Mouse (Mus musculus): ENCODE measurements around the gene Clspn. TPM values are rescaled to one million over a fixed set of nuclear protein-coding genes. Genes with fewer than 3 reads are reported as not detected.

Clspn gene
- polyA plus RNA-seq, 1 experiment, result 5.7 TPM

GRCm38 (mm10) chr4:126545703-126546102 lies 11.0 kb upstream of the Clspn start:
- TF ChIP-seq GATA1 (IDR thresholded peaks at IDR 0.05; ENCODE audit: low read length), result no peak

DNA sequence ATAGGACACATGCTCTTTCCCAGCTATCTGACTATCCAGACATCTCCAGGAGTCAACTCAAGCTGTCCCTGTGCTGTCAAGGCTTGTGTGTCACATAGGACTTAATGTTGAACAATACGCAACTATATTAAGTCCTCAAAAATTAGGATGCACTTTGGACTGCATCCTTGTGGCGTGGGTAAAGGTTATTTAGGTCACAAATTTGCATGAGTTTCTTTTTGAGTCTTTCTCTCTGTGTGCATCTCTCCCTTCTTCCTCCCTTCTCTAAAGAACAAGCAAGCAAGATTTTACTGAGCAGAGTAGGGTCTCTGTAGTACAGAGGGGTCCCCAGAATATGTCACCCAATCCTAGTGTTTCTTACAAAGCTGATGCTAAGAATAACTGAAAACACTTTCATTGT lies 10.6 kb upstream of the Clspn start:
- TF ChIP-seq GATA1 (IDR thresholded peaks at IDR 0.05; ENCODE audit: low read length), result no peak

- no peak for TF ChIP-seq GATA1 (IDR thresholded peaks at IDR 0.05; ENCODE audit: low read length)
Observed at GRCm38 (mm10) chr4:126552136-126552535, 4.6 kb upstream of the Clspn start.

- TF ChIP-seq GATA1 (IDR thresholded peaks at IDR 0.05; ENCODE audit: low read length), result no peak
Observed at GRCm38 (mm10) chr4:126553105-126553504, 3.6 kb upstream of the Clspn start.

- no peak for TF ChIP-seq GATA1 (IDR thresholded peaks at IDR 0.05; ENCODE audit: low read length)
Observed at GRCm38 (mm10) chr4:126553685-126554084, 3.0 kb upstream of the Clspn start.

- TF ChIP-seq GATA1 (IDR thresholded peaks at IDR 0.05; ENCODE audit: low read length), result no peak
Observed at GRCm38 (mm10) chr4:126554462-126554861, 2.3 kb upstream of the Clspn start.

GRCm38 (mm10) chr4:126563798-126564197 lies 7.1 kb downstream of the Clspn start:
- no peak for TF ChIP-seq GATA1 (IDR thresholded peaks at IDR 0.05; ENCODE audit: low read length)

DNA sequence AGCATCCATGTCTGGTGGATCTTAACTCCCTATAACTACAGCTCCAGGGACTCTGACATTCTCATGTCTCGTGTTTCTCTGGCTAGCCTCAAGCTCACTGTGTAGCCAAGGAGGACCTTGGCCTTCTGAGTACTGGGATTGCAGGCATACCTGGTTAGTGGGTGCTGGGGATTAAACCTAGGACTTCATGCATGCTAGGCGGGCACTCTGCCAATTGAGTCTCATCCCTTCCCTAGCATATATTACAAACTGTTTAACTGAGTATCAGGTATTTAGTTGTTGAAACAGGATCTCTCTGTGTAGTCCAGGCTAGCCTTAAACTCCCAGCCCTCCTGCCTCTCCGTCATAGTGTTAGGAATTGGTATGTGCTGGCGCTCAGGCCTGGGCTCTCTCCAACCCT lies 10.5 kb downstream of the Clspn start:
- TF ChIP-seq GATA1 (IDR thresholded peaks at IDR 0.05; ENCODE audit: low read length), result no peak

DNA sequence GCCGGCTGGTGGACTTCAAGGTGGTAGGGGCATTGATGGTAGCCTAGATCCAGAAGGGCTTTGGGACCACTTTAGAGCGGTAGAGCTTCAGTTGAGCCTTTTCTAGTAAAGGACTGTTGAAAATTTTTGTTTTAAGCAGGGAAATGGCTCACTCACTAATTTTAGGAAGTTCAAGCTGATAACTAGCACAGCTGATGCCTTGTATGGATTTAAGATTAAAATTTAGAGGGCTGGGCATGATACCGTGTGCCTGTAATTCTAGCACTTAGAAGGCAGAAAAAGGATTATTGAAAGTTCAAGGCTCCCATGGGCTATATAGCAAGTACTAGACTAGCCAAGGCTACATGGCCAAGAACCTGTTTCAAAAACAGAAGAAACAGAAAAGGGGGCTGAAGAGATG lies 13.0 kb downstream of the Clspn start:
- no peak for TF ChIP-seq GATA1 (IDR thresholded peaks at IDR 0.05; ENCODE audit: low read length)

GRCm38 (mm10) chr4:126576281-126576680 lies 19.5 kb downstream of the Clspn start:
- no peak for TF ChIP-seq GATA1 (IDR thresholded peaks at IDR 0.05; ENCODE audit: low read length)

GRCm38 (mm10) chr4:126577920-126578319 lies 21.2 kb downstream of the Clspn start:
- no peak for TF ChIP-seq GATA1 (IDR thresholded peaks at IDR 0.05; ENCODE audit: low read length)

DNA sequence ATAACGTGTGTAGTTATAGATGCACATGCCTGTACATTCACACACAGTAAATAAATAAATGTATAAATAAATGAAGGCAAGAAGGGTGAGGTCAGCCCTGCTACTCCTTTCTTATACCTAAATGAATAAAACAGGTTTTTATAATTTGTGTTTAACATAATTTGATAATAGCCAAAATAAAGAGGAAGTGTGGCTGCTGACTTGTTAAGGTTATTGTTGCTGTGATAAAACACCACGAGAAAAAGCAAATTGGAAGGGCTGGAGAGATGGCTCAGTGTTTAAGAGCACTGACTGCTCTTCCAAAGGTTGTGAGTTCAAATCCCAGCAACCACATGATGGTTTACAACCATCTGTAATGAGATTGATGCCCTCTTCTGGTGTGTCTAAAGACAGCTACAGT lies 22.3 kb downstream of the Clspn start:
- TF ChIP-seq GATA1 (IDR thresholded peaks at IDR 0.05; ENCODE audit: low read length), result no peak

- no peak for TF ChIP-seq GATA1 (IDR thresholded peaks at IDR 0.05; ENCODE audit: low read length)
Observed at GRCm38 (mm10) chr4:126585739-126586138, 29.0 kb downstream of the Clspn start.

DNA sequence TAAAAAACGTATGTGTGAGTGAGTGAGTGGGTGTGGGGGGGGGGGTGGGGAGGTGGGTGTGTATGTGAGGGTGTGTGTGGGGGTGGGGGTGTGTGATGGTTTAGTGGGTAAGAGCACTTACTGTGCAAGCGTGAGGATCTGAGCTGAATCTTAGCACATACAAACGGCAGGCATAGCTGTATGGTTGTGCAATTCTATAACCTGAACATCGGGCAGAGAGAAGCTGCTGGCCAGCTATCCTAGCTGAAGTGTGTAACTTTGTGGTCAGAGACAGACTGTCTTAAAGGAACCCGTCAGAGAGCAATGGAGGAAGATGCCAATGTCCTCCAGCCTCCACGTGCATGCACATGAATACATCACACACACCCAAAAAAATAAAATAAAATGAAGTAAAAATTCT lies 35.3 kb downstream of the Clspn start:
- no peak for TF ChIP-seq GATA1 (IDR thresholded peaks at IDR 0.05; ENCODE audit: low read length)

GRCm38 (mm10) chr4:126599971-126600754 lies 43.4 kb downstream of the Clspn start:
- no peak for TF ChIP-seq GATA1 (IDR thresholded peaks at IDR 0.05; ENCODE audit: low read length)

- TF ChIP-seq GATA1 (IDR thresholded peaks at IDR 0.05; ENCODE audit: low read length), result no peak
Observed at GRCm38 (mm10) chr4:126601597-126602444, 45.1 kb downstream of the Clspn start.

DNA sequence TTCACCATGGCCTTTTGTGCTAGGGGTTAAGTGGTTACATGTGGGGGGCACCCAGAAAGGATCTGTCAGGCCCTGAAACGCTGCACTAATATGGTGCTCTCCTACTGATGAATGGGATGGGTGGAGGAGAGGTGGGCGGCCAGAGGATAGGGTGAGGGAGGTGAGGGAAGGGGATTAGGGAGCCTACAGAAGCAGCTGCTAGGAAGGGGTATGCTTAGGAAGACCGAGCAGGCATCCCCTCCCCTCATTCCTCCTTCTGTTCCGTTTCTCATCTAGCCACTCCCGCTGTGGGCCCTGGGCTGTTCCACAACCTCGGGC lies 45.7 kb downstream of the Clspn start:
- no peak for TF ChIP-seq GATA1 (IDR thresholded peaks at IDR 0.05; ENCODE audit: low read length)

Measured in G1E-ER4 (cell line).